Mouse (Mus musculus): ENCODE data around the gene Wrap73. TPM values are rescaled to one million over a fixed set of nuclear protein-coding genes. Genes with fewer than 3 reads are reported as not detected.

Wrap73 gene
- polyA plus RNA-seq, 1 experiment from 2014 or later, result 30.1 TPM

DNA sequence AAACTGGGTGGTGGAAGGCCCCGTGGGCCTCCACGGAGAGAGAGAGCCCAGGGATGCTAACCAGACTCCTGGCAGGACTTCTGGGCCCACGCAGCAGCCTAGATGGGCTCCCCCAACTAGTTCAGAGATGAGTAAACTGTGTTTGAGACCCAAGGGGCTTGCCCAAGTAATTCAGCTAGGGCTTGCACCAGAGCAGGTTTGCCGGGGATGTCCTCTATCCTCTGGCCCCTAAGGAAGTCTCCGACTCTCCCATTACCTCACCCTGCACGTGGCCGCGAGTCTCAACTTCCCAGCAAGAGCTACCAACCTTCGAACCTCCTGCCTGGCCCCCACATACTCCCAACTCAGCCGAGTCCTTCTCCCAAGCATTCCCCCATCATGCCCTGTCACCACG lies 32.3 kb upstream of the Wrap73 start:
- WGBS, result 74% methylated on average over 11 of the region's 11 CpGs
- no peak for ATAC-seq
- Histone ChIP-seq H3K9me3 (ENCODE audit: control insufficient read depth, low read length) (no peaks in the 10 kb centered on the region), H3K9ac (ENCODE audit: low read depth, low read length) (no peak overlapping the region), H3K27me3 (replicated peaks; ENCODE audit: control insufficient read depth, insufficient read depth, low read length) (no peaks in the 10 kb centered on the region), H3K4me1 (ENCODE audit: control insufficient read depth, insufficient read depth, low read length) (0 out of 2 replicates have a peak, but pooled peaks cover 3% of the 10 kb centered on the region), H3K36me3 (ENCODE audit: control insufficient read depth, insufficient read depth, low read length) (no peaks in the 10 kb centered on the region), H3K27ac (ENCODE audit: low read length) (no peak overlapping the region), H3K4me3 (ENCODE audit: low read length) (no peak overlapping the region), H3K4me2 (ENCODE audit: low read depth, low read length) (no peak overlapping the region)

- no peak overlapping the region for H3K4me2 ChIP-seq (ENCODE audit: low read depth, low read length)
- H3K27me3 ChIP-seq (replicated peaks; ENCODE audit: control insufficient read depth, insufficient read depth, low read length), result no peaks in the 10 kb centered on the region
- H3K4me1 ChIP-seq (ENCODE audit: control insufficient read depth, insufficient read depth, low read length), result no peaks in the 10 kb centered on the region
- WGBS, result 37% methylated on average over 7 of the region's 7 CpGs
- H3K27ac ChIP-seq (ENCODE audit: low read length), result no peak overlapping the region
- H3K9ac ChIP-seq (ENCODE audit: low read depth, low read length), result no peak overlapping the region
- no peak overlapping the region for H3K4me3 ChIP-seq (ENCODE audit: low read length)
- no peaks in the 10 kb centered on the region for H3K9me3 ChIP-seq (ENCODE audit: control insufficient read depth, low read length)
- ATAC-seq, result no peak
- H3K36me3 ChIP-seq (ENCODE audit: control insufficient read depth, insufficient read depth, low read length), result no peaks in the 10 kb centered on the region
These were observed 25.8 kb upstream of the Wrap73 start for GRCm38 (mm10) chr4:154116421-154116820.

- H3K4me3 ChIP-seq (ENCODE audit: low read length), result no peak overlapping the region
- peak; percentile 73 for ATAC-seq
- WGBS, result 42% methylated on average over 9 of the region's 9 CpGs
- H3K4me1 ChIP-seq (ENCODE audit: control insufficient read depth, insufficient read depth, low read length), result no peaks in the 10 kb centered on the region
- H3K9me3 ChIP-seq (ENCODE audit: control insufficient read depth, low read length), result no peaks in the 10 kb centered on the region
- H3K4me2 ChIP-seq (ENCODE audit: low read depth, low read length), result no peak overlapping the region
- no peaks in the 10 kb centered on the region for H3K27me3 ChIP-seq (replicated peaks; ENCODE audit: control insufficient read depth, insufficient read depth, low read length)
- H3K9ac ChIP-seq (ENCODE audit: low read depth, low read length), result no peak overlapping the region
- no peak overlapping the region for H3K27ac ChIP-seq (ENCODE audit: low read length)
- H3K36me3 ChIP-seq (ENCODE audit: control insufficient read depth, insufficient read depth, low read length), result no peaks in the 10 kb centered on the region
These were observed 23.4 kb upstream of the Wrap73 start for GRCm38 (mm10) chr4:154118782-154119181.

GRCm38 (mm10) chr4:154119208-154119607 lies 23.0 kb upstream of the Wrap73 start:
- Histone ChIP-seq H3K4me3 (ENCODE audit: low read length) (no peak overlapping the region), H3K27me3 (replicated peaks; ENCODE audit: control insufficient read depth, insufficient read depth, low read length) (no peaks in the 10 kb centered on the region), H3K27ac (ENCODE audit: low read length) (no peak overlapping the region), H3K9me3 (ENCODE audit: control insufficient read depth, low read length) (no peaks in the 10 kb centered on the region), H3K9ac (ENCODE audit: low read depth, low read length) (no peak overlapping the region), H3K4me1 (ENCODE audit: control insufficient read depth, insufficient read depth, low read length) (no peaks in the 10 kb centered on the region), H3K4me2 (ENCODE audit: low read depth, low read length) (no peak overlapping the region), H3K36me3 (ENCODE audit: control insufficient read depth, insufficient read depth, low read length) (no peaks in the 10 kb centered on the region)
- no peak for ATAC-seq
- 74% methylated on average over 9 of the region's 9 CpGs for WGBS

GRCm38 (mm10) chr4:154121800-154122199 lies 20.4 kb upstream of the Wrap73 start:
- Histone ChIP-seq H3K9me3 (ENCODE audit: control insufficient read depth, low read length) (no peaks in the 10 kb centered on the region), H3K4me1 (ENCODE audit: control insufficient read depth, insufficient read depth, low read length) (no peaks in the 10 kb centered on the region), H3K36me3 (ENCODE audit: control insufficient read depth, insufficient read depth, low read length) (no peaks in the 10 kb centered on the region), H3K27ac (ENCODE audit: low read length) (no peak overlapping the region), H3K9ac (ENCODE audit: low read depth, low read length) (no peak overlapping the region), H3K27me3 (replicated peaks; ENCODE audit: control insufficient read depth, insufficient read depth, low read length) (no peaks in the 10 kb centered on the region), H3K4me3 (ENCODE audit: low read length) (no peak overlapping the region), H3K4me2 (ENCODE audit: low read depth, low read length) (no peak overlapping the region)
- peak; percentile 58 for ATAC-seq
- 78% methylated on average over 11 of the region's 11 CpGs for WGBS

- ATAC-seq, result no peak
These were observed 19.8 kb upstream of the Wrap73 start for GRCm38 (mm10) chr4:154122374-154122773.

GRCm38 (mm10) chr4:154123553-154123952 lies 18.6 kb upstream of the Wrap73 start:
- no peak overlapping the region for H3K9ac ChIP-seq (ENCODE audit: low read depth, low read length)
- H3K4me2 ChIP-seq (ENCODE audit: low read depth, low read length), result no peak overlapping the region
- 60% methylated on average over 6 of the region's 6 CpGs for WGBS
- H3K9me3 ChIP-seq (ENCODE audit: control insufficient read depth, low read length), result no peaks in the 10 kb centered on the region
- no peak overlapping the region for H3K27ac ChIP-seq (ENCODE audit: low read length)
- H3K36me3 ChIP-seq (ENCODE audit: control insufficient read depth, insufficient read depth, low read length), result no peaks in the 10 kb centered on the region
- no peak for ATAC-seq
- H3K4me1 ChIP-seq (ENCODE audit: control insufficient read depth, insufficient read depth, low read length), result no peaks in the 10 kb centered on the region
- H3K4me3 ChIP-seq (ENCODE audit: low read length), result no peak overlapping the region
- no peaks in the 10 kb centered on the region for H3K27me3 ChIP-seq (replicated peaks; ENCODE audit: control insufficient read depth, insufficient read depth, low read length)

More at GRCm38 (mm10) chr4:154122374-154122773, 19.8 kb upstream of the Wrap73 start:
- WGBS, result 75% methylated on average over 7 of the region's 7 CpGs
- no peak overlapping the region for H3K9ac ChIP-seq (ENCODE audit: low read depth, low read length)
- H3K4me3 ChIP-seq (ENCODE audit: low read length), result no peak overlapping the region
- no peaks in the 10 kb centered on the region for H3K4me1 ChIP-seq (ENCODE audit: control insufficient read depth, insufficient read depth, low read length)
- H3K36me3 ChIP-seq (ENCODE audit: control insufficient read depth, insufficient read depth, low read length), result no peaks in the 10 kb centered on the region
- no peak overlapping the region for H3K4me2 ChIP-seq (ENCODE audit: low read depth, low read length)
- H3K27ac ChIP-seq (ENCODE audit: low read length), result no peak overlapping the region
- no peaks in the 10 kb centered on the region for H3K9me3 ChIP-seq (ENCODE audit: control insufficient read depth, low read length)
- H3K27me3 ChIP-seq (replicated peaks; ENCODE audit: control insufficient read depth, insufficient read depth, low read length), result no peaks in the 10 kb centered on the region

DNA sequence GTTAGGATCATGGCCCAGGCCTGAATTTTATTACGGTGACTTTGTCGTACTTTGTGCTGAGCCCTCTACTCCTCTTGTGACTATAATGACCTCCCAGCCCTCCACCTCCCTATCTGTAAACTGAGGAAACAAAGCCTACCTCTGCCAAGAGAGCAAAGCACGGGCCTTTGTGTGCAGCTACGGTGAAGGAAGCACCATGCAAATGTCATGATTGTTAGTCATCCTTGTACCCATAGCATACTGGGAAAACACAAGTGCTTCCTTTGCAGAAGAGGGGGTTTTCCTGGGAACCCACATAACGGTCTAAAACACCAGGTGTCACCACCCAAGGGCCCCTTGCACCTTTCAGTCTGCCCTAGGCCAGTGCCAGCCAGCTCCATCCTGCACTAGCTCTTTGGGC lies 17.0 kb upstream of the Wrap73 start:
- H3K4me1 ChIP-seq (ENCODE audit: control insufficient read depth, insufficient read depth, low read length), result no peaks in the 10 kb centered on the region
- no peak for ATAC-seq
- no peak overlapping the region for H3K4me2 ChIP-seq (ENCODE audit: low read depth, low read length)
- no peak overlapping the region for H3K9ac ChIP-seq (ENCODE audit: low read depth, low read length)
- H3K4me3 ChIP-seq (ENCODE audit: low read length), result no peak overlapping the region
- H3K27ac ChIP-seq (ENCODE audit: low read length), result no peak overlapping the region
- 69% methylated on average over 5 of the region's 5 CpGs for WGBS
- no peaks in the 10 kb centered on the region for H3K36me3 ChIP-seq (ENCODE audit: control insufficient read depth, insufficient read depth, low read length)
- H3K9me3 ChIP-seq (ENCODE audit: control insufficient read depth, low read length), result no peaks in the 10 kb centered on the region
- H3K27me3 ChIP-seq (replicated peaks; ENCODE audit: control insufficient read depth, insufficient read depth, low read length), result no peaks in the 10 kb centered on the region

DNA sequence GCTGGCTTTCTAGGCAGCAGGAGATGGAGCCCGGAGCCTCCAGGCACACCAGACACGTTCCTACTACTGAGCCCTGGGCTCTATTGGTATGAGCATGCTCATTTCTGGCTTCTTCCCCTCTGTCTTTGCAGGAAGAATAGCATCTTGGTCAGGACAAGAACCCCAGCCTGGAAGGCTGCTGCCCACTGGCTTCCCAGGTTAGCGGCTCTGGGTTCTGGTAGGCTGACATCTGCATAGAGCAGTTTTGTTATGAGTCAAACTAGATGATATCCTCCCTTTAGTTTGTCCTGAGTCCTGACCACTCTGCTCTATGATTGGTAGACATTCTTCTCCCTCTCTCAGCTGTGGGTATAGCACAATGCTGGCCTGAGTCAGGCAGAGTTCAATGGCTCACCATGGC lies 14.9 kb upstream of the Wrap73 start:
- no peak overlapping the region for H3K27ac ChIP-seq (ENCODE audit: low read length)
- no peaks in the 10 kb centered on the region for H3K36me3 ChIP-seq (ENCODE audit: control insufficient read depth, insufficient read depth, low read length)
- ATAC-seq, result no peak
- H3K4me1 ChIP-seq (ENCODE audit: control insufficient read depth, insufficient read depth, low read length), result no peaks in the 10 kb centered on the region
- 65% methylated on average over 3 of the region's 3 CpGs for WGBS
- no peak overlapping the region for H3K4me3 ChIP-seq (ENCODE audit: low read length)
- no peak overlapping the region for H3K4me2 ChIP-seq (ENCODE audit: low read depth, low read length)
- no peaks in the 10 kb centered on the region for H3K27me3 ChIP-seq (replicated peaks; ENCODE audit: control insufficient read depth, insufficient read depth, low read length)
- H3K9ac ChIP-seq (ENCODE audit: low read depth, low read length), result no peak overlapping the region
- no peaks in the 10 kb centered on the region for H3K9me3 ChIP-seq (ENCODE audit: control insufficient read depth, low read length)

- no peak overlapping the region for H3K4me3 ChIP-seq (ENCODE audit: low read length)
- no peaks in the 10 kb centered on the region for H3K36me3 ChIP-seq (ENCODE audit: control insufficient read depth, insufficient read depth, low read length)
- ATAC-seq, result no peak
- H3K27ac ChIP-seq (ENCODE audit: low read length), result no peak overlapping the region
- H3K9ac ChIP-seq (ENCODE audit: low read depth, low read length), result no peak overlapping the region
- H3K4me1 ChIP-seq (ENCODE audit: control insufficient read depth, insufficient read depth, low read length), result no peaks in the 10 kb centered on the region
- H3K9me3 ChIP-seq (ENCODE audit: control insufficient read depth, low read length), result no peaks in the 10 kb centered on the region
- peaks cover 2% of the 10 kb centered on the region; the same call in 1 of the 2 replicates for H3K27me3 ChIP-seq (replicated peaks; ENCODE audit: control insufficient read depth, insufficient read depth, low read length)
- no peak overlapping the region for H3K4me2 ChIP-seq (ENCODE audit: low read depth, low read length)
These were observed 12.2 kb upstream of the Wrap73 start for GRCm38 (mm10) chr4:154129950-154130349.
